Mouse (Mus musculus) midbrain, embryonic 12.5 days (tissue): ENCODE measurements at regions not wholly inside any gene's neighbourhood (a gene's known extent, or its start where the extent isn't known, plus 50 kb on each side); places are given as distances from the start of the nearest gene placed in this dataset.

Experiments used
- ATAC-seq: fragments of 200-750 bp; cut with Nextera tagmentation; 2 replicates; pipeline ENCODE4 v1.8.0; 2017; ENCODE audit warnings: low read depth, moderate TSS enrichment, moderate library complexity; ENCODE audit not compliant: low FRiP score
- H3K27ac ChIP-seq: fragments of 300-500 bp; sonication (generic); replicated peaks from 2 replicates; pipeline ENCODE4 v1.5.1; 2016; ENCODE audit warnings: mild to moderate bottlenecking
- H3K27me3 ChIP-seq: fragments of 300-500 bp; sonication (generic); 2 replicates; pipeline ENCODE4 v1.6.1; 2016; ENCODE audit warnings: mild to moderate bottlenecking
- H3K36me3 ChIP-seq: fragments of 300-500 bp; sonication (generic); 2 replicates; pipeline ENCODE4 v1.6.1; 2016
- H3K4me1 ChIP-seq: fragments of 300-500 bp; sonication (generic); 2 replicates; pipeline ENCODE4 v1.6.1; 2016
- H3K4me2 ChIP-seq: fragments of 300-500 bp; sonication (generic); replicated peaks from 2 replicates; pipeline ENCODE4 v1.6.1; 2016; ENCODE audit warnings: mild to moderate bottlenecking, moderate library complexity
- H3K4me3 ChIP-seq: fragments of 300-500 bp; sonication (generic); 2 replicates; pipeline ENCODE4 v1.5.1; 2016; ENCODE audit warnings: mild to moderate bottlenecking
- H3K9ac ChIP-seq: fragments of 300-500 bp; sonication (generic); replicated peaks from 2 replicates; pipeline ENCODE4 v1.6.1; 2016; ENCODE audit warnings: mild to moderate bottlenecking, moderate library complexity
- H3K9me3 ChIP-seq: fragments of 300-500 bp; sonication (generic); 2 replicates; pipeline ENCODE4 v1.6.1; 2016; ENCODE audit warnings: mild to moderate bottlenecking
- WGBS: fragments of 180-500 bp; shearing (Covaris S2); methylation state at CpG from one replicate; pipeline ENCODE4 v1.1.7; 2016; 5-methylcytosine and 5-hydroxymethylcytosine counted together

DNA sequence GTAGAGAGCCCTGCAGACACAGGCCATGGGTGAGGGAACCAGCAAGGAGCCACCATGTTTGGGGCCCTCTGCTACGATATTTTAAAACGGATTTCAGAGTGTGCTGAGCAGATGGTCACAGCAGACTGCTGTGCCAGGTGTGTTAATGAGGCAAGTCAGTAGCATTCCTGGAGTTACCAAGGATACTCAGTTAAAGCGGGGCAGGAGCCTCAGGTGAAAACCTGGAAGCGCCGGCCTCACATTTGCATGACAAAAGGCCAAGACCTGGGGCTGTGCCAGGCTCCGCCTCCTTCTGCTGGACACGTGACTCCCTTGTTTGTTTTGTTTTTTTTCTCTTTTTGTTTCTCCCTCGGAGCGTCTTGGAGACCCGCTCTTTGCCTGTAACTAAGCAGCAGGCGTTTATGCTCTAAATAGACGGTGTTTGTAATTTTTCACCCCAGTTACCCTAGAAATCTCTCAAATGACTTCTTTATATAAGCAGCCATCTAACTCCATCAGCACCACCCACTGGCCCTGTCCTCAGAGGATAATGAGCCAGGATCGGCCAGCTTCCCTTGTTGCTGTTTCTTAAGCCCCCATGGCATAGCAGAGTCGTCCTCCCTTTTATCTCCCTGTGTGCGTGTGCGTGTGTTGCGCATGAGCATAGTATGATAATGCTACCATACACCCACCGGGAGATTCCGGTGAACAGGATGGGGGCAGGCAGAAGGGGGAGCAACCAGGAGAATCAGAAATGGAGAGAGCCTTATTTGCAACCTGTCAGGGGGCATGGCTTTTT is 166.9 kb upstream of the Gm3448 start:
- Histone ChIP-seq H3K27ac (peak overlapping the region; percentile 78), H3K4me1 (peaks cover 27% of the 10 kb centered on the region), H3K4me2 (peak overlapping the region; percentile 57), H3K9me3 (no peaks in the 10 kb centered on the region), H3K36me3 (no peaks in the 10 kb centered on the region), H3K4me3 (peak overlapping the region; percentile 43), H3K27me3 (peaks cover 7% of the 10 kb centered on the region; the same call in 1 of the 2 replicates), H3K9ac (peak overlapping the region; percentile 54)
- peak; percentile 81 for ATAC-seq
- WGBS, result under 1% methylated on average over 19 of the region's 19 CpGs

DNA sequence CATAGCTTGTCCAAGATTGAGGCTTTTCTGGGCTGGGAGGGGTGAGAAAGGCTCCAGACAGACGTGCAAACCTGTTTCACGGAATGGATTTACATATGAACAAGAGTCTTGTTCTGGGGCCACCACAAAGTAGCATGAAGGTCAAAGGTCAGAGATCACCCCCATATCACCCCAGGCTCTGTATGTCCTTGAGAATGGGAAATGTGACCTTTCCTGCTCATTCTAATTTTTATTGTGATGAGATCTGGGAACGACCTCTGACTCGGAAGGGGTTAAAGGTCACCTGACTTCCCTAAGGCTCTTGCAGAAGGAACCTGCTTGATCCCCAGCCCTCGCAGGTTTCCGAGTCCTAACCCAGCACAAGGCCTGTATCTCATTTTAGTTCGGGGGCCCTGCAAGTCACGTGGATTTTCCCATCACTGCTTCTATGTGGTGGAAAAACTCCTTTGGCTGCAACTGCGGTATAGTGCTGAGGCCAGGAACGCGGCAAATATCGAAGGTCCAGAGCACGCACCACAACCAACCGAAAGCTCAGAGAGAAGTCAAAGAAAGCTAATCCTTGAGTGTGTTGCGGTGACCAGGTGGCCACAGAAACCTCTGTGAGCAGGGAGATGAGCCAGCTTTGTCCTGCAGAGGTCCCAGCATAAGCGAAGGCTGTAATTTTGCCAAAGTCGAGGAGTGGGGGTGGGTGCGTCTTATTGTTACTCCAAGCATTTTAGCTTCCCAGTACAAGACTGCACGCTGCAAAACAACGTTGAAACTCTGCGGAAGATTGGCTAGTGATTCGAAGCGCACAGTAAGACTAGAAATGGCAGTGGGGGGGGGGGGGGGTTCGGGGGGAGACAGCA is 166.1 kb upstream of the Gm3448 start:
- peak; percentile 54 for ATAC-seq
- Histone ChIP-seq H3K4me1 (peaks cover 27% of the 10 kb centered on the region), H3K9me3 (no peaks in the 10 kb centered on the region), H3K36me3 (no peaks in the 10 kb centered on the region), H3K27me3 (peaks cover 7% of the 10 kb centered on the region; the same call in 1 of the 2 replicates), H3K4me3 (peak overlapping the region; percentile 43), H3K9ac (0 out of 2 replicates have a peak overlapping the region, but pooled peaks have one; percentile 34), H3K4me2 (peak overlapping the region; percentile 57), H3K27ac (peak overlapping the region; percentile 78)
- WGBS, result 15% methylated on average over 24 of the region's 24 CpGs

DNA sequence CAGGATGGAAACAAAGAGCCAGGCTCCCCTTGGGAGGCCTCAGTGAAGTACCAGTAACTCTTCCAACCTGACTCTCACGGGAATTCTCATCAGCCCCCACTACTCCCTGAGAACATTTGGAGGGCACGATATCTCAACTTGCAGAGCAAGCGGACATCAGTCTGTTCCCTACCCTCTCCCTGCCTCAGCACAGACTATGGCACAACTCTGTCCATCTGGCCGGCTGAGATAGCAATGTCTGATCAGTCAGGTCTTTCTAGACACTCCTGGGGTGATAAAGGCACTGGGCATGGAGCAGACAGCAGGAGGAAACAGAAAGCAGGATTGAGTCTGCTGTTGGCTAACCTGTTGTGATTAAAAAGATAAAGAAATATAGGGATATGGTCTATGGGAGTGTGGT is 164.5 kb upstream of the Gm3448 start:
- no peak overlapping the region for H3K27ac ChIP-seq
- peaks cover 27% of the 10 kb centered on the region for H3K4me1 ChIP-seq
- no peak for ATAC-seq
- H3K36me3 ChIP-seq, result no peaks in the 10 kb centered on the region
- peaks cover 7% of the 10 kb centered on the region; the same call in 1 of the 2 replicates for H3K27me3 ChIP-seq
- no peak overlapping the region for H3K4me2 ChIP-seq
- WGBS, result 78% methylated on average over 4 of the region's 4 CpGs
- H3K4me3 ChIP-seq, result no peak overlapping the region
- no peaks in the 10 kb centered on the region for H3K9me3 ChIP-seq
- no peak overlapping the region for H3K9ac ChIP-seq

DNA sequence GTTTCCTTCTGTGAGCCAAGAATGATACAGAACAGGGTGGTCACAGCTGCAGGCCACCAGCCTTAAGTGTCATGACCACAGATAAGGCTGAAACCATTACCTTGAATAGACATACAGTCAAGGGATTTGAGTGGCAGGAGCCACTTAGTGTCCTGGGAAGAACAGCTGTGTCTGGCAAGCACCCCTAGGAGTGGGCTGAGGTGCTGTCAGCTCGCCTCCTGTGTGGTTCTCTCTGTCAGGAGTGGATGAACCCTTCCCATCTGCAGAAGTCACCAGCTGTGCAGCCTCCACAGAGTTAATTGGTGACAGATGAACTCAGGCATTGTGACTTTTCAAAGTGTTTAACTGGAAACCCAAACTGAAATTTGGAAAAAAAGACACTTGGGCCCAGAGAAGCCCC is 163.2 kb upstream of the Gm3448 start:
- Histone ChIP-seq H3K36me3 (no peaks in the 10 kb centered on the region), H3K27ac (no peak overlapping the region), H3K9ac (no peak overlapping the region), H3K27me3 (peaks cover 7% of the 10 kb centered on the region; the same call in 1 of the 2 replicates), H3K4me3 (no peak overlapping the region), H3K4me2 (no peak overlapping the region), H3K9me3 (no peaks in the 10 kb centered on the region), H3K4me1 (peaks cover 29% of the 10 kb centered on the region)
- ATAC-seq, result no peak
- WGBS, result 62% methylated on average over 1 of the region's 1 CpGs

DNA sequence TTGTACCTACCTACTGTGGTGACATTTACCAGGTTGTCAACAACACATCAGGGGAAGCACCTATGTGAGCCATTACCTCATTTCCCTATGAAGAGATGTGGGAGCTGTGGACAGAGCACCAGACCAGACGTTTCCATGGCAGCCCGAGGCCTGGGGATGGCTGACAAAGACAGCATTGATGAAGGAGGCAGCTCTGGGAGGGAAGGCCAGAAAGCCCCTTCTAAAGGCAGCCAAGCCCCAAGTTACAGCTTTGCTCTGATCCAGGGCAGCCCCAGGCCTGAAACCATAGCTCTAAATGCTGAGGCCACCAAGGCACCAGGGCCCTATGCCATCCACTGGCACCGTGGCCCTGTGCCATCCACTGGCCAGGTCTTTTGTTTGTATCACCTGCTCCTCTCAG is 157.9 kb upstream of the Gm3448 start:
- WGBS, result 47% methylated on average over 3 of the region's 3 CpGs
- no peak overlapping the region for H3K4me3 ChIP-seq
- H3K27me3 ChIP-seq, result no peaks in the 10 kb centered on the region
- no peak overlapping the region for H3K9ac ChIP-seq
- no peak overlapping the region for H3K4me2 ChIP-seq
- no peak for ATAC-seq
- peak overlapping the region; percentile 35 for H3K27ac ChIP-seq
- H3K4me1 ChIP-seq, result peaks cover 22% of the 10 kb centered on the region
- no peaks in the 10 kb centered on the region for H3K9me3 ChIP-seq
- H3K36me3 ChIP-seq, result no peaks in the 10 kb centered on the region

DNA sequence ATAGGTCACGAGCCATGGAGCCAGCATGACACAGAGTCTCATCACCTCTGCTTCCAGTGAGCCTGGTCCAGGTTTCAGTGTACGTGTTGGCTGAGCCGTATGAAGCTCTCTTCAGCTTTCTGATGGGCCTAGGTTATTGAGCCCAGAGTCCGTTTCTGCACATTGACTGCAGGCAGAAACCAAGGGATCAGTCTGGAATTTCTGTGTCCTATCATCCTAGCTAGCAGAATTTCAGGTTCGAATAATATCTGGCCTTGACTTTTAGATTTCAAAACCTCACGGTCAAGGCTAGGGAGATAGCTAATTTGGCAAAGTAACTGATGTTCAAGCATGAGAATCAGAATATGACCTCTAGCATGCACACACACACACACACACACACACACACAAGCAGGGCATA is 156.0 kb upstream of the Gm3448 start:
- 93% methylated on average over 6 of the region's 6 CpGs for WGBS
- ATAC-seq, result no peak
- no peak overlapping the region for H3K27ac ChIP-seq

DNA sequence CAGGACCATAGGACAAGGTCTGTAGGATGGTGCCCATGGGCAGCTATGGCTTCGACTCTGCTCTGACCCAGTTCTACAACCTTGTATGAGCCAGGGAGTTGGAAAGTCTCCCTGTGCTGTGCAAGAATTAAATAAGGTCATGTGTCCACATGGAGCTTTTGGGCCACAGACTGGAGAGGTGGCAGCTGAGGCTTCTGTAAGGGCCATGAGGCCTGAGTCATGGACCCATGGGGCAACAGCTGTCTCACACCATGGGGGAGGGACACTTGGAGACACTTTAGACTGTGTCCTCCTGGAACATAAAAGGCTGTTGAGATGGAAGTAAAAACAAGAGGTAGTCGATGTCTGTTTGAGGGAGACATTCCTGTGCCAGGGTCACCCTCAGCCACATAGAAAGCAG is 154.5 kb upstream of the Gm3448 start:
- Histone ChIP-seq H3K9ac (no peak overlapping the region), H3K4me2 (no peak overlapping the region), H3K4me1 (peaks cover 33% of the 10 kb centered on the region), H3K27ac (no peak overlapping the region), H3K27me3 (peaks cover 5% of the 10 kb centered on the region; the same call in 1 of the 2 replicates), H3K9me3 (no peaks in the 10 kb centered on the region), H3K4me3 (no peak overlapping the region), H3K36me3 (no peaks in the 10 kb centered on the region)
- ATAC-seq, result no peak
- WGBS, result 90% methylated on average over 2 of the region's 2 CpGs

More for the DNA sequence above, 156.0 kb upstream of the Gm3448 start:
- Histone ChIP-seq H3K4me1 (peaks cover 33% of the 10 kb centered on the region), H3K27me3 (no peaks in the 10 kb centered on the region), H3K9me3 (no peaks in the 10 kb centered on the region), H3K36me3 (no peaks in the 10 kb centered on the region), H3K4me2 (no peak overlapping the region), H3K4me3 (no peak overlapping the region), H3K9ac (no peak overlapping the region)

DNA sequence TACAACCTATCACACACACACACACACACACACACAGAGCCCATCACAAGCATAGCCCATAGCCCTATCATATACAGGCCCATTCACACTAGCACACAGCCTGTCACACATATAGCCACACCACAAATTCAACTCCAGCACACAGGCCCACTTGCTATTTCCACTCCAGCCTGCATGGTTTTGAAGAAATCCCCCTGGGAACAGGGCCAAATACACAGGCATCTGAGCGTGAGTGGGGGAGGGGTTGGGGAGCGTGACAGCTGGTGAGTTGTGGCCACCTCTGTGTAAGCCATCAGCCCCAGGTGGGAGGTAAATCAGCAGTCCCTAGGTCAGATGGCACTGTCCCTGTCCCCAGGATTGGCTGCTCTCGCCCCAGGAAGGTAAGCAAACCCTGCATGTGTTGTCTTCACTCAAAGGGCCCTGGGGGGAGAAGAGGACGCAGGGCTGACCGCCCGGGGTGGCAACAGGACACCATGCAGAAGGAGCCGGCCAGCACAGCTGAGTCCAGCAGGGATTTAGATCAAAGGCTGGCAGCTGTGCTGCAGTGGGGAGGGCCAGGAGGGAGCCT is 153.6 kb upstream of the Gm3448 start:
- peaks cover 5% of the 10 kb centered on the region; the same call in 1 of the 2 replicates for H3K27me3 ChIP-seq
- peak overlapping the region; percentile 32; the same call in 1 of the 2 replicates for H3K27ac ChIP-seq
- no peaks in the 10 kb centered on the region for H3K9me3 ChIP-seq
- H3K4me3 ChIP-seq, result no peak overlapping the region
- peak overlapping the region; percentile 26 for H3K4me2 ChIP-seq
- H3K36me3 ChIP-seq, result no peaks in the 10 kb centered on the region
- peaks cover 33% of the 10 kb centered on the region for H3K4me1 ChIP-seq
- peak; percentile 64 for ATAC-seq
- WGBS, result 13% methylated on average over 7 of the region's 7 CpGs
- H3K9ac ChIP-seq, result peak overlapping the region; percentile 24

DNA sequence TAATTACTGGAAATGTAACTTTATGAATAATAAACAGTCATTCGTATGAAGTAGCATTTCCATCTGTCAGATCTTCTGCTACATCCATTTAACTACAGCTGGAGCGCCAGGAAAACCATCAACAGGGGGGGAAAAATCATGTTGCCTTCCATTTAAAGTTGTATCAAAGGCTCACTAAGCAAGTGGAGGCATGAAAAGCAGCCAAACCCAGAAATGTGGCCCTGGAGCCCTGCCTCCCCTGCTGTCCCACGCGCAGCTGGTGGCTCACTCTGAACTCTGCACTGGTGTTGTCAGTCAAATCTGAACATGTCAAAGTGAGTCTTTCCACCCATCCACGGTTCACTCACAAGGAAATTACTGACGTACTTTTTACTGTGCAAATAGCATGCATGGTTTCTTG is 152.5 kb upstream of the Gm3448 start:
- Histone ChIP-seq H3K27ac (no peak overlapping the region), H3K9me3 (no peaks in the 10 kb centered on the region), H3K9ac (no peak overlapping the region), H3K36me3 (no peaks in the 10 kb centered on the region), H3K4me3 (no peak overlapping the region), H3K4me2 (no peak overlapping the region), H3K27me3 (peaks cover 5% of the 10 kb centered on the region; the same call in 1 of the 2 replicates), H3K4me1 (peaks cover 24% of the 10 kb centered on the region)
- no peak for ATAC-seq
- WGBS, result 68% methylated on average over 6 of the region's 6 CpGs

DNA sequence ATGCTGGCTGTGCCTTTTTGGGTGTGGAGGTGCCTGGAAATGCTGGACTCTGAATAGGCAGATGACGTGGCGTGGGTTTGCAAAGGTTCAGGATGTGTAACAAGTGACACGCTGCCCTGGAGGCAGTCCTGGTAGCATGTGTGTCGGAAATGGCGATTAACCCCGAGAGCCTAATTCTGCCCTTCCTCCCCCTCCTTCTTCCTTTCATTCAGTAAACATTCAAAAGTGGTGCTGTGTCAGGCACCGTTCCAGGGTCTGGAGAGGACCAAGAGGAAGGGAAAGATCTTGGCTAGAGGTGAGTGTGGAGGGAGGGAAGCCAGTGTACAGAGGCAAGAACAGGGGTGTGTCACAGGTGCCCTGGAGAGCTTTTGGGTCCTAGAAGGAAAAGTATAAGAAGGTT is 151.5 kb upstream of the Gm3448 start:
- WGBS, result 70% methylated on average over 7 of the region's 7 CpGs
- Histone ChIP-seq H3K36me3 (no peaks in the 10 kb centered on the region), H3K27ac (no peak overlapping the region), H3K27me3 (peaks cover 5% of the 10 kb centered on the region; the same call in 1 of the 2 replicates), H3K9me3 (no peaks in the 10 kb centered on the region), H3K4me1 (peaks cover 24% of the 10 kb centered on the region), H3K4me3 (no peak overlapping the region), H3K4me2 (no peak overlapping the region), H3K9ac (no peak overlapping the region)
- ATAC-seq, result no peak

DNA sequence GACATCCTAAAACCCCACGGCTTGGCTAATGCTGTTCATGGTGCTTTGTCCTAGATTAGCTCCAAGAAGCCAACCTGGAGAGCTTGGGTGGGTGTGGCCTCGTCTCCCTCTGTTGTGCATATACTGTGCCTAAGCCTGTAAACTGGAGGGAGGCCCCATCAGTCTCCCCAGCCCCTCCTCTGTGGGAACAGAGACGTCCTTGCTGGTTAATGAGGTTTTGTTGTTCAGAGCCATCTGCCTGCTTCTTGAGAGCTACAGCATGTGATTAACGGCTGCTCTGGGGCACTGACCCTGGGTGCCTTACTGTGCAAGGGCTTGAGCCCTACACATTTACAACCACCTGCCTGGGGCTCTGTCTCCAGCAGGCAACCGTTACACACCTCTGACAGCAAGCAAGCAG is 143.9 kb upstream of the Gm3448 start:
- no peaks in the 10 kb centered on the region for H3K27me3 ChIP-seq
- H3K4me1 ChIP-seq, result peaks cover 35% of the 10 kb centered on the region
- H3K9ac ChIP-seq, result no peak overlapping the region
- no peaks in the 10 kb centered on the region for H3K9me3 ChIP-seq
- H3K27ac ChIP-seq, result no peak overlapping the region; the same call in 1 of the 2 replicates
- no peaks in the 10 kb centered on the region for H3K36me3 ChIP-seq
- ATAC-seq, result peak; percentile 86
- WGBS, result 5% methylated on average over 5 of the region's 5 CpGs
- H3K4me2 ChIP-seq, result no peak overlapping the region
- no peak overlapping the region for H3K4me3 ChIP-seq

DNA sequence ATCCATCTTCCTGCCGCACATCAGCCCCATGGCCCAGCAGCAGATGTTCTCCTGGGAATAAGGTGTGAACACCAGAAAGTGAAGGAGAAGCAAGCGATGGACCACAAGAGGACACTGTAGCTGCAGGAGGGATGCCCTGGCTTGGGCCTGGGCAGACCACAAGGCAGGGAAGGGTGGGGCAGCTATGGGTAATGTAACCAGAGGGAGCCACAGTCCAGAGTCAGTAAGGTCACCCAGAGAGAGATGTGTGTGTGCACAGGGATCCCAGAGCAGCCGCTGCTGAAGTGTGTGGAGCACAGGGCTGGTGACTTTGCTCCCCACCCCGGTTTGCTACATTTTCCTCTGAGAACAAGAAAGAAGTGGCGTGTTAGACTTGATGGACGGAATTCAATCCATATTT is 142.5 kb upstream of the Gm3448 start:
- Histone ChIP-seq H3K4me2 (no peak overlapping the region), H3K4me1 (peaks cover 44% of the 10 kb centered on the region), H3K4me3 (no peak overlapping the region), H3K9ac (no peak overlapping the region), H3K9me3 (no peaks in the 10 kb centered on the region), H3K27me3 (no peaks in the 10 kb centered on the region), H3K27ac (no peak overlapping the region), H3K36me3 (no peaks in the 10 kb centered on the region)
- WGBS, result 78% methylated on average over 6 of the region's 6 CpGs
- no peak for ATAC-seq
